Mouse (Mus musculus) heart, postnatal 0 days (tissue): ENCODE data around the gene Npepl1. TPM values are rescaled to one million over a fixed set of nuclear protein-coding genes. Genes with fewer than 3 reads are reported as not detected.

Source experiments
- ATAC-seq: fragments of 200-750 bp; cut with Nextera tagmentation; 2 replicates; pipeline ENCODE4 v1.8.0; 2017; ENCODE audit warnings: low read depth, moderate number of reproducible peaks, moderate library complexity; ENCODE audit not compliant: insufficient read depth
- DNase-seq: peaks from one replicate; pipeline ENCODE4 v3.0.0-alpha.2; 2016; ENCODE audit warnings: low spot score
- H3K27ac ChIP-seq: fragments of 300-500 bp; sonication (generic); 2 replicates; pipeline ENCODE4 v1.5.1; 2014; ENCODE audit warnings: low read depth, mild to moderate bottlenecking
- H3K27me3 ChIP-seq: fragments of 300-500 bp; sonication (generic); 2 replicates; pipeline ENCODE4 v1.6.1; 2014; ENCODE audit warnings: low read length, mixed read lengths; ENCODE audit not compliant: control insufficient read depth, insufficient read depth
- H3K36me3 ChIP-seq: fragments of 300-500 bp; sonication (generic); replicated peaks from 2 replicates; pipeline ENCODE4 v1.6.1; 2014; ENCODE audit warnings: low read length, mixed read lengths; ENCODE audit not compliant: control insufficient read depth, insufficient read depth
- H3K4me1 ChIP-seq: fragments of 300-500 bp; sonication (generic); 2 replicates; pipeline ENCODE4 v1.6.1; 2014; ENCODE audit warnings: antibody characterized with exemption; ENCODE audit not compliant: control insufficient read depth, insufficient read depth
- H3K4me2 ChIP-seq: fragments of 300-500 bp; sonication (generic); 2 replicates; pipeline ENCODE4 v1.6.1; 2014; ENCODE audit warnings: low read depth, mild to moderate bottlenecking, low read length, moderate library complexity
- H3K4me3 ChIP-seq: fragments of 300-500 bp; sonication (generic); 2 replicates; pipeline ENCODE4 v1.5.1; 2014; ENCODE audit warnings: low read depth, low read length
- H3K9ac ChIP-seq: fragments of 300-500 bp; sonication (generic); replicated peaks from 2 replicates; pipeline ENCODE4 v1.6.1; 2014; ENCODE audit warnings: low read depth, low read length, mixed read lengths
- H3K9me3 ChIP-seq: fragments of 300-500 bp; sonication (generic); replicated peaks from 2 replicates; pipeline ENCODE4 v1.6.1; 2016; ENCODE audit warnings: low read length; ENCODE audit not compliant: control insufficient read depth
- CTCF ChIP-seq: IDR thresholded peaks from 2 replicates; pipeline ENCODE4 v1.5.1; 2016; ENCODE audit warnings: antibody characterized with exemption, control low read depth, low read depth
- EP300 ChIP-seq: IDR thresholded peaks from 2 replicates; pipeline ENCODE4 v1.6.1; 2016; ENCODE audit warnings: antibody characterized with exemption, low read depth
- WGBS: fragments of 180-500 bp; shearing (Covaris S2); extraction: QIAGEN DNeasy Blood & Tissue Kit; methylation state at CpG from one replicate; pipeline ENCODE4 v1.1.7; 2014; 5-methylcytosine and 5-hydroxymethylcytosine counted together
- polyA plus RNA-seq: library from polyadenylated mRNA; unstranded; fragments of >200 nt; fragmentation: Nextera tagmentation; extraction: Ambion mirVana; gene quantifications from 2 replicates; pipeline ENCODE4 v1.2.1, GENCODE M21; 2015
- total RNA-seq: library from RNA; depleted of rRNA; stranded (reverse); fragments of >200 nt; gene quantifications from 2 replicates; pipeline ENCODE4 v1.2.3, GENCODE M21; 2014; ENCODE audit warnings: low replicate concordance; rRNA removed

Npepl1 gene
- total RNA-seq (53.8 and 66.0 TPM in 2 replicates), polyA plus RNA-seq (39.0 and 41.5 TPM in 2 replicates)

DNA sequence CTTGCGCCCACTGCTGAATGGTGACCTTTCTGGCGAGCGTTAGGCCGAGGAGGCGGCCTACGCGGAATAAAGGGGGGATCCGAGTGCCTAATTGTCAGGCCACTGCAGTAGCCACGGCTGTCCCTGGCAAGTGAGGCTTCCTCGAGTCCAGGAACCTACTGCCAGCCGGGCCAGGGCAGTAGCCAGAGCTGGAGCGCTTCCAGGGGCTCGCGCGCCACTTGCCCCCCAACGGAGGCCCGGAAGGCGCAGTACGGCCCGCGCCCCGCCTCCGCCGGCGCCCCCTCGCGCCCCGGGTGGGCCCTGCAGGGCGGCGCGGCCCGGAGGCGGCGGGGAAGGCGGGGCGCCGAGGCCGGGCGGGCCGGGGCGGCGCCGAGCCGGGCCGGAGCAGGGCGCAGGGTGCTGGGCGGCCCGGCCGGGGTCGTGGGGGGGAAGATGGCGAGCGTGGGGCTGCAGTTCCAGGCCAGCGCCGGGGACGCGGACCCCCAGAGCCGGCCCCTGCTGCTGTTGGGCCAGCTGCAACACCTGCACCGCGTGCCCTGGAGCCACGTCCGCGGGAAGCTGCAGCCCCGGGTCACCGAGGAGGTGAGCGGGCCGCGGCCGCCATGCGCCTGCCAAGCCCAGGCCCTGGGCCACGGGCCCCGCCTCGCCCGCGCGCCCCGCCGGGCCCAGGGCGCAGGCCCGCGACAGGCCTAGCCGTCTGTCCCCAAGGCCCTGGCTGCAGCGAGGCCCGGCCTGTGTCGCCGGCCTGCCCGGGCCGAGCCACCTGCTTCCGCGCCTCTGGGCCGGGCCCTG lies at the start of gene Npepl1:
Gene Npepl1 (plus strand): TSS at position 359 of the 792 bp plus-strand sequence.
- 1% methylated on average over 48 of the region's 90 CpGs for WGBS
- no peaks in the 10 kb centered on the region for H3K9me3 ChIP-seq

GRCm38 (mm10) chr2:174061219-174061618 lies 48.9 kb upstream of the Npepl1 start:
- Histone ChIP-seq H3K36me3 (no peaks in the 10 kb centered on the region), H3K9me3 (no peaks in the 10 kb centered on the region), H3K9ac (no peak overlapping the region), H3K27ac (no peak overlapping the region), H3K4me3 (no peak overlapping the region), H3K4me2 (no peak overlapping the region), H3K4me1 (no peaks in the 10 kb centered on the region; the same call in 1 of the 2 replicates), H3K27me3 (no peaks in the 10 kb centered on the region)
- no peak for DNase-seq
- WGBS, result 12% methylated on average over 2 of the region's 2 CpGs
- ATAC-seq, result no peak
- no peak for TF ChIP-seq EP300
- no peak for TF ChIP-seq CTCF

More for the DNA sequence above, at the start of gene Npepl1:
- peaks cover 8% of the 10 kb centered on the region for H3K36me3 ChIP-seq
- H3K27ac ChIP-seq, result peak within 1 kb of the TSS; percentile 68
- H3K4me3 ChIP-seq, result peak within 1 kb of the TSS; percentile 61
- no peaks in the 10 kb centered on the region for H3K27me3 ChIP-seq
- TF ChIP-seq CTCF (no peak), EP300 (no peak)
- peak within 1 kb of the TSS; percentile 81 for H3K4me2 ChIP-seq
- 0 out of 2 replicates have a peak, but pooled peaks cover 2% of the 10 kb centered on the region for H3K4me1 ChIP-seq
- peak within 1 kb of the TSS; percentile 82 for H3K9ac ChIP-seq
- peak; percentile 88 for ATAC-seq
- DNase-seq, result peak; percentile 15

- Histone ChIP-seq H3K4me1 (no peaks in the 10 kb centered on the region; the same call in 1 of the 2 replicates), H3K27me3 (no peaks in the 10 kb centered on the region), H3K4me2 (no peak overlapping the region), H3K27ac (no peak overlapping the region; the same call in 1 of the 2 replicates), H3K9ac (no peak overlapping the region), H3K36me3 (no peaks in the 10 kb centered on the region), H3K4me3 (no peak overlapping the region), H3K9me3 (no peaks in the 10 kb centered on the region)
- DNase-seq (no peak), ATAC-seq (no peak)
- TF ChIP-seq EP300, result no peak
- TF ChIP-seq CTCF, result no peak
- WGBS, result 54% methylated on average over 6 of the region's 6 CpGs
These were observed 47.1 kb upstream of the Npepl1 start for GRCm38 (mm10) chr2:174063074-174063473.

DNA sequence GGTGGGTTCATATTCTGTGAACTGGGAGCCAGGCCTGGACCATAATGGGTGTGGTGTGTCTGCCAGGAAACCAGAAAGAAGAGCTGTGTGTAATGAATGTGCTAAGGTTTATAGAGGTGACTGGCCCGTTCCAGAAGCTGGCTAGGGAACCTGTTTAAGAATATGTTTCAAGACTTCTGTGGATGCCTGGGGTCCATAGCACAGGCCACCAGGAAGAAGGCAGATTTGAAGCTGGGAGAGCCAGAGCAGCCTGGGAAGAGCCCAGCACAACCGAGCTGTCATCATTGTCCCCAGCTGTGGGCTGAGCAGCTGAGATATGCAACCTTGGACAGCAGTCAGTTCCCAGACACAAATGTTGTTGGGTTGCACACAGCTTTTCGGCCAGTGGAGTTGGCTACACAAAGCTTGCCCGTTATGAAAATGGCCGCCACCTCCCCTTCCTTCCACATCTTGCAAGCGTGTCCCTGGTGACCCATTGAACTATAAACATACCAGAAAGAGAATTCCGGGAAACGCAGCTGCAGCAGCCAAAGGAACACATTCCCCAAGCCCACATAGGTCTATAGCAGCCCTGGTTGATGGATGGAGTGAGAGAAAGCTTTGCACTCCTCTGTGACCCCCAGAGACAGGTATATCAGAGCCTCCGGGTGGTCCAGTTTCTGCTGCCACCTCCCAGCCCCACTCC lies 46.5 kb upstream of the Npepl1 start:
- TF ChIP-seq CTCF, result no peak
- TF ChIP-seq EP300, result no peak
- WGBS, result 43% methylated on average over 9 of the region's 9 CpGs
- Histone ChIP-seq H3K27ac (no peak overlapping the region; the same call in 1 of the 2 replicates), H3K36me3 (no peaks in the 10 kb centered on the region), H3K27me3 (no peaks in the 10 kb centered on the region), H3K4me3 (no peak overlapping the region), H3K4me1 (no peaks in the 10 kb centered on the region; the same call in 1 of the 2 replicates), H3K9me3 (no peaks in the 10 kb centered on the region), H3K4me2 (no peak overlapping the region), H3K9ac (no peak overlapping the region)
- no peak for DNase-seq
- peak; percentile 60; the same call in 1 of the 2 replicates for ATAC-seq

GRCm38 (mm10) chr2:174067793-174068419 lies 42.2 kb upstream of the Npepl1 start:
- Histone ChIP-seq H3K4me1 (no peaks in the 10 kb centered on the region; the same call in 1 of the 2 replicates), H3K27ac (no peak overlapping the region), H3K9me3 (no peaks in the 10 kb centered on the region), H3K36me3 (no peaks in the 10 kb centered on the region), H3K27me3 (no peaks in the 10 kb centered on the region), H3K4me3 (no peak overlapping the region), H3K9ac (no peak overlapping the region), H3K4me2 (no peak overlapping the region)
- ATAC-seq (no peak), DNase-seq (no peak)
- WGBS, result 80% methylated on average over 6 of the region's 6 CpGs
- TF ChIP-seq EP300, result no peak
- no peak for TF ChIP-seq CTCF
